Mouse (Mus musculus): ENCODE measurements around the gene Cgnl1. TPM values are rescaled to one million over a fixed set of nuclear protein-coding genes. Genes with fewer than 3 reads are reported as not detected.

Gene Cgnl1
- polyA plus RNA-seq, 1 experiment, result 24.6 TPM

DNA sequence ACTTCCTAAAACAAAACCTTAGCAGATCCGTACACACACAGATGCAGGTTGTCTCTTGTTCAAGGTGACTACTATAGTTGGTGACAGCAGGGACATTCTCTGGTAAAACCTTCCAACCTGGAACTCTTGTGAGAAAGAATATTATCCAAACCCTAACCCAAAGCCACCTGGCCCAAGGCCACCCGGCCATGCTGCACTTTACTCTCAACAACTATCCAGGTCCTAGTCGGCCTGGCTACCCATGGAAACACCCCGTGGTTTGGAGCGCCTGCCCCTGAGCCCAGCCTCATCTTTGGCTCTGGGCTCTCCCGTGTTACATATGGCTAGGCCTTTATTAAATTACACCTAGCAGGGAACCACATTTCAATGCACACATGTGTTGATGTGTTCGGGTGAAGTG, 35.5 kb downstream of the Cgnl1 start:
- Histone ChIP-seq H3K27ac (ENCODE audit: insufficient read depth, low read length) (no peak overlapping the region), H3K4me1 (ENCODE audit: control insufficient read depth, insufficient read depth, low read length) (no peaks in the 10 kb centered on the region; the same call in 1 of the 2 replicates), H3K4me3 (ENCODE audit: insufficient read depth, low read length) (no peak overlapping the region)
- TF ChIP-seq CTCF (IDR thresholded peaks at IDR 0.05; ENCODE audit: borderline replicate concordance, insufficient read depth, low read length) (no peak), POLR2A (IDR thresholded peaks at IDR 0.05; ENCODE audit: low read depth, low read length) (no peak)

DNA sequence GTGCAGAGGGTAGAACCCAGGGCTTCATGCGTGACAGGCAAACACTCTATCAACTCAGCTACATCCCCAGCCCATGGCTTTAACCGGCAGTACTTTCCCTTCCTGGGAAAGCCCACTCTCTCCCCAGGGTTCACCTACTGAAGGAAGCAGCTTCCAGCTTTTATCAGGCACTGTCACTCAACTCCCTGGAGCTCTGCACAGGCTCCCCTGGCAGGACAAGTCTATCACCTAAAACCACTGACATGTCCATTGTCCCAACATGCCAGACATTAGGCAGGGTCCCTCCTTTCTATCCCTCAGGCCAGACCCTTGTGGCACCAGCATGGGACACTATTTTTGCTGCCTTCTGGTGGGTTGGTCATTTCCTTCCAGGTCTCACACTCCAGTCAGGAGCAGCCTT, 37.8 kb downstream of the Cgnl1 start:
- TF ChIP-seq CTCF (IDR thresholded peaks at IDR 0.05; ENCODE audit: borderline replicate concordance, insufficient read depth, low read length), result no peak
- no peak for TF ChIP-seq POLR2A (IDR thresholded peaks at IDR 0.05; ENCODE audit: low read depth, low read length)
- Histone ChIP-seq H3K27ac (ENCODE audit: insufficient read depth, low read length) (no peak overlapping the region), H3K4me3 (ENCODE audit: insufficient read depth, low read length) (no peak overlapping the region)

DNA sequence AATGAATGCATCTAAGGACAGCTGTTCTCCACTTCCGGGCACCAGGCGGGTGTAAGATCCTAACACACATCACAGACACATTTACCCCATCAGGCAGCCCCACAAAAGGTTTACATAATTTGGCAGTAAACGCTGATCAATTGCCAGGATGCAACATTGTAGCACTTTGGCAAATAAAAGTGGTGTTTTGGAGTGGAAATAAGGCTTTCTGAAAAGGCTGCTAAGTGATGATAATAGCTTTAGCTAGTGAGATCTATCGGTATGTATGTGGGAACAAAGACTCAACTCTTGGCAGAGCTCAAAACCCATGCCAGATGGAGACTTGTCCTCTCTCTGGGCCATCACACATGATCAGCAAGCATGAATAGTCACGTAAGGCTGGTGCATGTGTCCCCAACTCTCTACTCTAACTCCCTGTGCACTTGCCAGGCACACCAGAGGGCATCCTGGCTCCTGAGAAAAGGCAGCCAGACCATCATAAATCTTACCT, 42.5 kb downstream of the Cgnl1 start:
- H3K4me1 ChIP-seq (ENCODE audit: control insufficient read depth, insufficient read depth, low read length), result no peaks in the 10 kb centered on the region
- TF ChIP-seq POLR2A (IDR thresholded peaks at IDR 0.05; ENCODE audit: low read depth, low read length) (no peak), CTCF (IDR thresholded peaks at IDR 0.05; ENCODE audit: borderline replicate concordance, insufficient read depth, low read length) (no peak)
- H3K27ac ChIP-seq (ENCODE audit: insufficient read depth, low read length), result no peak overlapping the region

More for the DNA sequence above, 37.8 kb downstream of the Cgnl1 start:
- H3K4me1 ChIP-seq (ENCODE audit: control insufficient read depth, insufficient read depth, low read length), result no peaks in the 10 kb centered on the region; the same call in 1 of the 2 replicates

DNA sequence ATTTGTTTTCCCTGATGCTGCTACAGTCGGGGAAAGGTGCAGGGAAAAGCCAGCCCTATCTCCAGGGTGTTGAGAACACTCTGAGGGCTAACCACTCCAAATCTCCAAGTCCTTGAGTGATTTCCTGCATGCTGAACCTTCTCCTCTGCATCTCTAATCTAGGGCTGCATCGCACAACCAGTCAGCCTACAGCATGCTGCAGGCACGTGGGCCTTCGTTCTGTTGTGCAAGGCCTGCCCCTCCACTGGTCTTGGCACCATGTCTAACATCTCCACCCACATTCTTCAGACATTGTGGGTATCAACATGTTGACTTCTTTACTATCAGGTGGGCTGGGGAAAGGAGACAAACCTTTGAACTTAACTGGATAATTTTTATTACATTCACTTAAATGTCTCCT, 44.2 kb downstream of the Cgnl1 start:
- no peak overlapping the region for H3K27ac ChIP-seq (ENCODE audit: insufficient read depth, low read length)
- no peaks in the 10 kb centered on the region for H3K4me1 ChIP-seq (ENCODE audit: control insufficient read depth, insufficient read depth, low read length)
- no peak overlapping the region for H3K4me3 ChIP-seq (ENCODE audit: insufficient read depth, low read length)
- TF ChIP-seq CTCF (IDR thresholded peaks at IDR 0.05; ENCODE audit: borderline replicate concordance, insufficient read depth, low read length) (no peak), POLR2A (IDR thresholded peaks at IDR 0.05; ENCODE audit: low read depth, low read length) (no peak)

More for the DNA sequence above, 42.5 kb downstream of the Cgnl1 start:
- no peak overlapping the region for H3K4me3 ChIP-seq (ENCODE audit: insufficient read depth, low read length)

DNA sequence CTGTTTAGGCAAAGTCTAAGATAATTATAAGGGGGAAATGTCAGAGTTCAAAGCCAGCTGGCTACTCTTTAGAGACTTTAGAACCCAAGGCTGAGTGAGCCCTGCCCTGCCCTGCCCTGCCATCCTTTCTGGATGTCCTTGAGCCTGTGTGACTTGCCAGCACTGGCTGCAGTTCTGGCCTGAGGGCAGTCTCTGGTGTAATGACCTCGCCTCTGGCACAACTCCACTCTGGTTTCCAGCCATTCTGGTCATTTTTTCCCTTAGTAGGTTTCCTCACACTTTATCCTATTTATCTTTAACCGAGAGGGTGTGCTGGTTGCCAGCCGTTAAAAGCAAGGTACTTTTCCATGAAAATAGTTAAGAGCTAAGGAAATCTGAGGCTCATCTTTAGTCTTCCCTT, 45.3 kb downstream of the Cgnl1 start:
- H3K4me3 ChIP-seq (ENCODE audit: insufficient read depth, low read length), result no peak overlapping the region
- H3K4me1 ChIP-seq (ENCODE audit: control insufficient read depth, insufficient read depth, low read length), result no peaks in the 10 kb centered on the region
- no peak for TF ChIP-seq CTCF (IDR thresholded peaks at IDR 0.05; ENCODE audit: borderline replicate concordance, insufficient read depth, low read length)
- no peak for TF ChIP-seq POLR2A (IDR thresholded peaks at IDR 0.05; ENCODE audit: low read depth, low read length)
- H3K27ac ChIP-seq (ENCODE audit: insufficient read depth, low read length), result no peak overlapping the region

DNA sequence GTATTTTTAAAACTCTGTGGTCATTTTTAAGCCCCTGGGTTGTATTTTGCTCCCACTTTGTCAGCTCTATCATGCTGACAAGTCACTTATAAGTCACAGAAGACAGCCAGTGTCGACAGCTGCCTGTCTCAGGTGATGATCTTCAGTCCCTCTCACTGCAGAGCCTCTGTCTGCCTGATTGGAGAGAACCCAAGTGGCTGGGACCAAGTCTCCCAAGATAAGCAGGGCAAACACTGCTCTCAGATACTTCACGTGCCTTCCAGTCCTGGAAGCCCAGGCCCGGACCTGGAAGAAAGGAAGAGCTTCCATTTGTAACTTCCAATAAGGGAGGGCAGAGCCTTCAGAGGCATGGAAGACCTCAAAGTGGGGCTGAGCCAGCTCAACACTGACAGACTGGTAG, 49.0 kb downstream of the Cgnl1 start:
- TF ChIP-seq CTCF (IDR thresholded peaks at IDR 0.05; ENCODE audit: borderline replicate concordance, insufficient read depth, low read length) (no peak), POLR2A (IDR thresholded peaks at IDR 0.05; ENCODE audit: low read depth, low read length) (no peak)
- Histone ChIP-seq H3K4me3 (ENCODE audit: insufficient read depth, low read length) (no peak overlapping the region), H3K27ac (ENCODE audit: insufficient read depth, low read length) (no peak overlapping the region), H3K4me1 (ENCODE audit: control insufficient read depth, insufficient read depth, low read length) (peaks cover 2% of the 10 kb centered on the region)

DNA sequence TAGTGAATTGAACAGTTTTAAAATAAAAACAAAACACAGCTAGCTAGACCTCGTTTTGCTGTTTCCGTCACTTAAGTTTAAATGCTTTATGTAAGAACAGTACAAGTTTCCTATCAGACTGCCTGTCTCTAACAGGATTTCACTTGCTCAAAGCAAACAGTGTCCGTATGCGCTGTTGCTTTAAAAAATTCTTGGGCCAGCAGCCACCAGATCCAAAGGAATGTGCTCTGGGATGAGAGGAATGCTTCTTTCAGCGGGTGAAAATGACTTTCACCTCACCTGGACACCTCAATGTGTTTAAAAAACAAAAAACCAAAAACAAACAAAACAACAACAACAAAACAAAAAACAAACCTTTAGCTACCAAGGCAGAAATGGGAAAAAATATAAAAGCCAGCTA, 54.4 kb downstream of the Cgnl1 start:
- Histone ChIP-seq H3K4me1 (ENCODE audit: control insufficient read depth, insufficient read depth, low read length) (peaks cover 3% of the 10 kb centered on the region), H3K4me3 (ENCODE audit: insufficient read depth, low read length) (no peak overlapping the region), H3K27ac (ENCODE audit: insufficient read depth, low read length) (no peak overlapping the region)
- TF ChIP-seq POLR2A (IDR thresholded peaks at IDR 0.05; ENCODE audit: low read depth, low read length) (no peak), CTCF (IDR thresholded peaks at IDR 0.05; ENCODE audit: borderline replicate concordance, insufficient read depth, low read length) (no peak)

DNA sequence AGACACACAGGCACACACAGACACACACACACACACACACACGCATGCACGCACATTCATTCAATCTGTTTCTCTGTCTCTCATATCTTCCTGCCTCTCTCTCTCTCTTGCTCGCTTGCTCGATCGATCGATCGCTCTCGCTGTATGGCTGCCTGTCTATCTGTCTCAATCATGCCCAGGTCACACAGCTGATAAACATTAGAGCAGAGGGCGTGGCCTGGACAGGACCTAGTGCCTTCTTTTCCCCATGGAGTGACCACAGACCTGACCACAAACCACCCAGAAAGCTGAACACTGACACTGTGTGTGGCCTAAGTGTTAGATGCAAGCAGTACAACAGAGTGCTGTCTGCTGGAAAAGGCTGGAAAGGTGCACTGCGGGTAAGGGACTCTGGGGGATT, 60.6 kb downstream of the Cgnl1 start:
- Histone ChIP-seq H3K27ac (ENCODE audit: insufficient read depth, low read length) (no peak overlapping the region), H3K4me3 (ENCODE audit: insufficient read depth, low read length) (no peak overlapping the region)

DNA sequence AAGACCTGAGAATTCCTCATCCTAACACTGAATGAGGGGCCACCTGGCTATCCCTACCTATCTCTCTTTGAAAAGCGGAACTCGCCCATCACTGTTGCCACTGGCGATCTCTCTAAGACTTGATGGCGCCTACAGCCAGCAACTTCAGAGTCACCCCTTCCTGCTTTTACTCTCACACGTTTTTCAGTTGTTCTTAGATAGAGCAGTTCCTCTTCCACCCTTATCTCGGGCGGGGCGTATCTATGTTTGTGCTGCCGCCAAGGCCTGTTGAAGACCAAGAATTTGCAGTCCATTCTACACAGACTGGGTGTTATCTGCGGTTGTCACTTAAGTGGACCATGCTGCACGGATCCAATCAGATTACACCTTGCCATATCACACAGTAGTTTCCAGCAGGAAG, 62.2 kb downstream of the Cgnl1 start:
- Histone ChIP-seq H3K4me3 (ENCODE audit: insufficient read depth, low read length) (no peak overlapping the region), H3K4me1 (ENCODE audit: control insufficient read depth, insufficient read depth, low read length) (peaks cover 2% of the 10 kb centered on the region; the same call in 1 of the 2 replicates), H3K27ac (ENCODE audit: insufficient read depth, low read length) (no peak overlapping the region)
- TF ChIP-seq CTCF (IDR thresholded peaks at IDR 0.05; ENCODE audit: borderline replicate concordance, insufficient read depth, low read length) (no peak), POLR2A (IDR thresholded peaks at IDR 0.05; ENCODE audit: low read depth, low read length) (no peak)

More for the DNA sequence above, 60.6 kb downstream of the Cgnl1 start:
- peaks cover 2% of the 10 kb centered on the region; the same call in 1 of the 2 replicates for H3K4me1 ChIP-seq (ENCODE audit: control insufficient read depth, insufficient read depth, low read length)
- TF ChIP-seq CTCF (IDR thresholded peaks at IDR 0.05; ENCODE audit: borderline replicate concordance, insufficient read depth, low read length) (no peak), POLR2A (IDR thresholded peaks at IDR 0.05; ENCODE audit: low read depth, low read length) (no peak)

DNA sequence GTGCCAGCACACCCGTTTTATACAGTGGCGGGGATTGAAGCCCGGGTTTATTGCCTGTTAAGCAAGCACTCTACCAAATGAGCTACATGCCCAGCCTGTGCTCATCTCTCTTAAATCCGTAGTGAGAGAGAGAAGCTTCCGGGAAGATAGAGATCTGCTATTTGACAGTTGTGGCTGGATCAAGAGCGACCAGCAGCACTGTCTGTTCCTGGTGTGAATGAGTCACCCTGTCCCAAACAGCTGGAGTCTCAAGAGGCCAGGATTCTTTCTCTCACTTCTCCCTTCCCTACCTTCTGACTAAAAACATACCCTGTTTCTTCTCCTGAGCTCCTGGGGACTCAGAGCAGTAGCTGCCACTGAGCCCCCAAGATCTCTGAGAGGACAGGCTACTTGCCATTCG, 63.4 kb downstream of the Cgnl1 start:
- H3K27ac ChIP-seq (ENCODE audit: insufficient read depth, low read length), result no peak overlapping the region
- peaks cover 2% of the 10 kb centered on the region; the same call in 1 of the 2 replicates for H3K4me1 ChIP-seq (ENCODE audit: control insufficient read depth, insufficient read depth, low read length)
- TF ChIP-seq POLR2A (IDR thresholded peaks at IDR 0.05; ENCODE audit: low read depth, low read length) (no peak), CTCF (IDR thresholded peaks at IDR 0.05; ENCODE audit: borderline replicate concordance, insufficient read depth, low read length) (no peak)
- H3K4me3 ChIP-seq (ENCODE audit: insufficient read depth, low read length), result no peak overlapping the region

Measured in embryonic fibroblast, embryonic 13.5 days (primary cell).